Mouse (Mus musculus): ENCODE data around the gene Maml3.

- TF ChIP-seq ZNF384 (IDR thresholded peaks at IDR 0.05; ENCODE audit: low read depth, low read length) (no peak), HCFC1 (IDR thresholded peaks at IDR 0.05; ENCODE audit: borderline replicate concordance, insufficient read depth, low read length) (no peak), ZC3H11A (IDR thresholded peaks at IDR 0.05; ENCODE audit: borderline replicate concordance, low read depth, low read length) (no peak), MAFK (IDR thresholded peaks at IDR 0.05; ENCODE audit: insufficient read depth, low read depth, low read length) (no peak), CHD2 (IDR thresholded peaks at IDR 0.05; ENCODE audit: low read depth, low read length) (no peak)
These were observed 36.0 kb downstream of the Maml3 start for GRCm38 (mm10) chr3:52068885-52069284.

All from ES-E14 (cell line).